Mouse (Mus musculus) layer of hippocampus, postnatal 25 days (tissue): ENCODE measurements at regions not wholly inside any gene's neighbourhood (a gene's known extent, or its start where the extent isn't known, plus 50 kb on each side); places are given as distances from the start of the nearest gene placed in this dataset.

Source experiments
- DNase-seq, 2 experiments: peaks; one replicate each; pipeline ENCODE4 v3.0.0; 2022; ENCODE audit warnings: mixed read lengths in 2 of 2, low spot score in 1 of 2; ENCODE audit errors: extremely low spot score in 1 of 2

DNA sequence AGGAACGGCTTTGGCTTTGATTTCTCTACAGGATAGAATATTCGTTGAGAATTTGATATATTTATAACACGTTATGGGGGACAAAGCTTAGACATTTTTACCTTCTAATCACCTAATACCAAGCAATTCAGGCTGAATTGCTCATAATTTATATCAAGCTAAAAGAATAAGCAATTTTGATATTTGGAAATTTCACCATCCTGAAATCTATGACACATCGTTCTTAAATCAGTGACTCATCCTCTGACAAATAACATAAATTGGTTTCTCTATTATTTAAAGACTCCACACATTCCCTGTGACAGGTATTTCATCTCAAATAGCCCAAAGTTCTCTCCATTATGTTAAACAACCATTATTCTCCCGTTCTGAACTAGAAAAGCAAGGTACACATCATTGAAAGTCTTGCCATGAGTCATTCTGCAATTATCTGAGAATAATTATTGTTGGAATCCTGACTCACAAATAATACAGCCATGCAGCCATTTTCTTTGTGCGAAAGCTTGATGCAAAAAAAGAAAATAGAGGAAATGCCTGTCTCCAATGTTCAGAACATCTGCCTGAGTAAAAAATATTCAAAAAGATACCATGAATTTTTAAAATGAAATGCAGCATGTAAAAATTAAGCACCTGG, 182.3 kb upstream of the BC052040 start:
- DNase-seq = no peak

DNA sequence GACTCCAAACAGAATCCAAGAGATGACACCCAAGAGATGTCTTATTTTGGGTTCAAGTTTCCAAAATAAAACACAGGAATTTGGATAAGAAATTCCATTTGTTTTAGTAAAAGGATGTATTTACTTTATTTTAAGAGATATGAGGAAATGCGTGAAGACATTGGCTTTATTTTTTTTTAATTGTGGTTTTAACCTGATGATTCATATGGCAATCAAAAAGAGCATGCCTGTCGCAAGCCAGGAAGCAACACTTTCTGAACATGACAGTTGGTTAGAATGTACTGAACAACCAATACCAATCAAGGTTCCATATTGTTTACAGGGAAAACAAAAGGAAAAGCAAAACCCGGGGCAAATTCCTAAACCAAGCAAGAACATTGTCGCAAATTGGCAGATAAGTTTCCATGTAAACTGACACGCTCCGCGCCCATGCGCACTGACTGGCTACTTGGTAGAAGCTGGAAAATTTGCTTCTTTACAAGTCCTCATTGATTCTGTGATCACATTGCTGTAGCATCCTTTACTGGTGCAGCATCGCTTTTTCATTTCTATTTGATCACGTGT, 181.4 kb upstream of the BC052040 start:
- no peak for DNase-seq

DNA sequence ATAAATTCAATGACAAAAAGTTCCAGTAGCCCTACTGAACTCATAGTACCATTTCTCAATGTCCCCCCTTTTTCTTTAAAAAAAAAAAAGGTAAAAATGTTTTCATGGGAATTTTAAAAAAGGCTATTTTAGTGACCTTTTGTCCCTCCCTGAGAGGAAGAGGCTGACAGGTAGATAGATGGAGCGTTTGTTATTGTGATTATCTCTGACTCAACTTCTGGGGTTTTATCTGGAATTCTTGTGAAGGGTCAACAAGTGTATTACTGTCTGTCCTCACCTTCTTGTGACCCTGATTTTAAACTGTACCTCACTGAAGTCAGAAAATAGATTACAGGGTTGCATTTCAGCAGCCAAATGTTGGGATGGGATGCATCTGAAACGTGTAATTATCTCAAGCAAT, 179.3 kb upstream of the BC052040 start:
- no peak for DNase-seq

- DNase-seq = no peak
Observed at GRCm38 (mm10) chr2:115432476-115432875, 149.0 kb upstream of the BC052040 start.

GRCm38 (mm10) chr2:115441100-115441499, 140.4 kb upstream of the BC052040 start:
- DNase-seq = no peak

DNA sequence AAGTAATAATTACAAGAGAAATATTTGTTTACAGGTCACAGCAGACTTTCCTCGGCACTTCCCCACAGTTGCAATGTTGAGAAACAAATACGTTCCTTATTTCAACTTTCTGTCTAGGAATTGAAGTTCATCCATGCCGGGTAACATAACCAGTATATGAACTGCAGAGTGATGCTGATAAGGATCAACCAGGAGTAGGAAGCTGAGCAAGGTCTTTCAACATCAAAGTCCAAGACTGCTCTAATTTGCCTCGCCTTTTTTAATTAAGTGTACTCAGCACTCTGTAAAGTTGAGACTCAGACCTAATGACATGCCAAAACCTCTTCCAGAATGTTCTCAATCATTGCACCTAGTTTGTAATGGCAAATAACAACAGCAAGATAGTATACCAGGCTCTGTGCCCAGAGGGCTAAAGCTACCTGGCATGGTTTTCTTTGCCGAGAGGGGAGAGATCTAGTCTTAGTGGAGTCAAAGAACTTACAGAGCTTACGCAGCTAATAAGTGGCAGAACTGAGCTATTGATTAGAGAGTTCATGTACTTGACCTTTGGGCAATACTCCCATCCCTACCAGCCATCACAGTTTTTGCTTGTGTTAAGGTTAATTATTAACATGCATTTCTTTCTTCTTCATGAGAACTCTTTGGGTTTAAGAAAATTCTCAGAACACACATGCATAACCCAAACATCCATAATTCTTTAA, 131.6 kb upstream of the BC052040 start:
- no peak for DNase-seq

DNA sequence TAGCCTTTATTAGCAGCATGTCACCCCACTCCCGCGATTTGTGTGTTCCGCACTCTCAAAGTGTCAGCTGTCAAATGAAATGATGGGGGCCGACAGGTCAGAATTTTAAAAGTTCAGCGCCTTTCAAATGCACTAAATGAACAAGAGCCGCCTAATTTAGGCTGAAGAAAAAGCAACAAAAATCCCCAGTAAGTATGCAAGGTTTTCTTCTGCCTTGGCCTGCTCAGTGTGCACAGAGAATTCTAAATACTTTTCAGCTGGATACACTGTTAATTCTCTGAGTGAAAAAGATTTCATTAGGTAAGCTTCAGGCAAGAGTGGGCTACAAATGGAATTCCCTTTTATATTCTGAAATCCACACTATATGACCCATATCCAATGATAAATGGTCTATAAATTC, 125.9 kb upstream of the BC052040 start:
- no peak for DNase-seq

- DNase-seq = no peak
Observed at GRCm38 (mm10) chr2:115456372-115457022, 125.0 kb upstream of the BC052040 start.

- no peak for DNase-seq
Observed at GRCm38 (mm10) chr2:115460028-115460881, 121.3 kb upstream of the BC052040 start.

DNA sequence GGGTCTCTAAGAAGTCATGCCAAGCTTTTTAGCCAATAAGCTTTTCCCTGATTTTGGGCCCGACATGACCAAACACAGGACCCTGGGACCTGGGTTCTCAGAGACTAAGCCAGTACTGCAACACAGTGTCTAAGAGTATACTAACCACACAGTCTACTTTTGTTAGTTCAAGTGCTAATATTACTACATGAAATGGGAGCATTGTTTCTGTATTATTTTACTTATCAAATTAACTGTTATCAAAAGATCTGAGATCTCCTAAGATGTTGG, 120.7 kb upstream of the BC052040 start:
- DNase-seq = no peak

GRCm38 (mm10) chr2:115466170-115466569, 115.3 kb upstream of the BC052040 start:
- DNase-seq = no peak

GRCm38 (mm10) chr2:115467107-115467745, 114.3 kb upstream of the BC052040 start:
- DNase-seq = no peak

- no peak for DNase-seq
Observed at GRCm38 (mm10) chr2:115467936-115468335, 113.6 kb upstream of the BC052040 start.

GRCm38 (mm10) chr2:115468471-115468909, 113.0 kb upstream of the BC052040 start:
- DNase-seq = no peak

- DNase-seq = no peak
Observed at GRCm38 (mm10) chr2:115469165-115469821, 112.2 kb upstream of the BC052040 start.

- DNase-seq = no peak
Observed at GRCm38 (mm10) chr2:115472393-115472792, 109.1 kb upstream of the BC052040 start.

DNA sequence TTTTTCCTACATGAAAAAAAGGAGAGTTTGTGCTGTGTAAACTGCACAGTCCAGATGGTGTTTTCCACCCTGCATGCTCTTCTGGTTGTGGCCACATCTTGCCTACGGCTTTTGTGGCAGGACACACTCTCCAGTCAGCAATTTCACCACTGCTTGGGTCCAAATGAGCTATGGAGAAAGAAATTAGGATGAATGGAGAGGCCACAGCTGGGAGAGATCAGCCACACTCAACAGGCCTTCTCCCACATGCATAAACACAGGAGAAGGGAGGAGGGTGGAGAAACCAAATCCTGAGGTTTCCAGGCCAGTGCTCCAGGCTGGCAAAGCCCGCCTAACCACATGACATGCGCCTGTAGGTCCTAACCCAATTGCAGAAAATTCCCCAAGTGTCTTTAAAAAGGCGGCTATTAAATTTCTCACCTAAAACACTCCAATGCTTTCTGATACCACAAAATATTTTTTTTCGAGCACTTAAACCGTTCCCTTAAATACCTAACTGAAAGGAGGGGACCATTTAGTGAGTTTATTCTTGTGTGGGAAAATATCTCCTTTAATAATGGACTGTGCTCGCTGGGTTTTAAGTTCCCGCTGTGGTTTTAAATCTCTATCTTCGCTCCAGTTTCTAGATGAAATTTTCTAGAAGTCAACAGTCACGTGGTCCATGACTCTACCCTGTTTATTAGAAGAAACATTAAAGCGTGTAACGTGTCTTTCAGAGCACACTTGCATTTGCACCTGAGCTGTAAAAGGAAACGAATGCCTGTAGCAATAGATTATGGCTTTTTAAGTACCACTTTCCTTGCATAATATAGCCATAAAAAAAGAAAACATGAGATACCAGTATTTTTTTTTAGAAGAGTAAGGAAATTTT, 97.9 kb upstream of the BC052040 start:
- no peak for DNase-seq

DNA sequence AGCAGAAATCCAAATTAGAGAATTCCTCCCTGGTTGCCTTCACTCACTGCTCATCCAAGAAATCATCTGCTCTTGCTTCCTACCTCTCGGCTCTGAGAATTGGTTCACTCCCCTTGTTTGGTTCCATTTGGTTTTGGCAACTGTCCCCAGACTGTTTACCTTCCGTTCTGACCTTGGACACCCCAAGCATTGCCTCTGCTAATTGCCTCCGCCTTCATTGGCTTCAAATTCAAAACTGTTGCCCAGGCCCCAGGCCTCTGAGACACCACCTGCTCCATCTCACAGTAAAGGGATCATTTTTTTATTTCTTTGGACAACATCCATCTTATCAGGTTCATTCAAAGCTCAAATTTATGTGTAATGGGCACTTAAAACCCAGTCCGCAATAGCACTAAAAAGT, 93.1 kb upstream of the BC052040 start:
- no peak for DNase-seq

DNA sequence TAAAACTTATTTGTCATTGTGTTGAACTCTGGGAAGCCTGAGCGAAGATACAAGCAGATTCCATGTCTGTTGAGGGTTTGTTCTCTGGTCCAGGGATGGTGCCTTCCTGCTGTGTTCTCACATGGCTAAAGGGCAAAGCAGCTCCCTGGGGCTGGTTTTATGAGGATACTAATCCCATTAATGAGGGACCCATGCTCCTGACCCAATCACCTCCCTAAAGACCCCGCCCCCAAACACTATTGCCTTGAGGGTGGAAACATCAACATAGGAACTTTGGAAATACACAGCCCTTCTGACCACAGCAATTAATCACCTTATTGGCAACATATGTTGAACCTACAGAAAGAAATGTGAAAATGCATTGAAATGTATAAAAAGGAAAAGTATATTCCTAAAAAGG, 88.5 kb upstream of the BC052040 start:
- DNase-seq = no peak
